Mouse (Mus musculus): ENCODE results near the gene Mcu.

- TF ChIP-seq EP300 (IDR thresholded peaks at IDR 0.05; ENCODE audit: low read depth) (no peak), CTCF (IDR thresholded peaks at IDR 0.05; ENCODE audit: low read depth) (no peak)
Observed at GRCm38 (mm10) chr10:59512173-59512572, 104.3 kb downstream of the Mcu start.

Data from liver, embryonic 14.5 days (tissue).